Mouse (Mus musculus) right cerebral cortex, postnatal 14 days (tissue): ENCODE data around the gene Fosl1.
"Not testable (repeated sequence)": the region's sequence is repeated elsewhere in the genome, so short reads cannot be mapped to it uniquely, and the experiment has no call there.

Source experiments
- DNase-seq: peaks from one replicate; pipeline ENCODE4 v3.0.0; 2022

Gene Fosl1

GRCm38 (mm10) chr19:5484496-5484895 lies 37.1 kb downstream of the Fosl1 start:
- no peak for DNase-seq

DNA sequence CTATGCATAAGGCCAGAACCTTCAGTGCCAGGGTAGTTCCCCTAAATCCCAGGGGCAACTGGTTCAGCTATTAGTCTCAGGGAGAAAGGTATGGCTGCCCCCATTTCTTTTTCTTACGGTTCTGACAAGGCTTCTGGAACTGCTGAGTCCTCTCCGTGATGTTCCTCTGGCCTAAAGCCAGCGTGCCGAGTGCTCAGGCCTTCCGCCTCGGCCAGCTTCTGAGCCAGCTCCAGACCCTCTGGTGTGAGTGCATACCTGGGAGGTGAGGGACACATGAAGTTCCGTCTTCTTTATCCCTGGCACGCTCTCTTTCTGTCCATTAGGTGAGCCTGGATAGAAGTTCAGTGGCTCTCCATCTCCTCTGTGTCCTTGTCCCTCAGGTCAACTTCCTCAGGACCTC lies 38.0 kb downstream of the Fosl1 start:
- no peak for DNase-seq

DNA sequence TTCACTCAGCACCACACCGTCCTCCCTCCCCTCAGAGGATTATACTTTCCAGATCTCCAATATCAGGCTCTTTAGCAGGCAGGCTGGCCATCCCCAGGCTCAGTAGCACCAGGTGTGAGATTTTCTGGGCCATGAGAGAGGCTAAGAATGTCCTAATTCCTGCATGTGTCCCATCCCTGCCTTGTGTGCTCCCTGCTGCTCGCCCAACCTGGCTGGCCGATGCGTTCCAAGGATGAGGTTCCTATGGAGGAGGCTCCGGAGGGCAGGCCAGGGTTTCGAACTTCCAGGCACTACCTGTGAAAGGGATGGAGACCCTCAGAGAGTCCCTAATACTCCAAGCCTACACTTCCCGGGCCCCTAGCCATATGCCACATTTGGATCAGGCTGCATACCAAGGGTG lies 38.5 kb downstream of the Fosl1 start:
- DNase-seq = no peak

GRCm38 (mm10) chr19:5486286-5486685 lies 38.9 kb downstream of the Fosl1 start:
- DNase-seq = no peak

DNA sequence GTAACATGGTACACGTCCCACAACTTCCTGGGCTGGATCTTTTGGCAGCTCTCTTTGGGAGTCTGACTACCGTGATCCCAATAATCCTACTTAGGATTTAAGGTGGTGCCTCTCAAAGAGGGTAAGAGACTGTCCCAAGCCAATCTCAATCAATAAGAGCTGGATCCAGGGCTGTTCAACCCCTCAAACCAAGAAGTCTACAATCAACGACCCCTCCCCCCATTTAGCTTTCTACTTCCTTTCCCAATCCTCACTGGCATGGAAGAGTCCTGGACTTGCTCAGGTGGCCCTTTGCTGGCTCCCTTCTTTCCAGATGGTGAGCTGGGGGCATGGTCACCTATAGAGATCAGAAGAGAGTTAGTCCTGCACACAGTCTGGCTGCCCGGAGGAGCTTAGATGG lies 39.4 kb downstream of the Fosl1 start:
- peak; percentile 3 for DNase-seq

DNA sequence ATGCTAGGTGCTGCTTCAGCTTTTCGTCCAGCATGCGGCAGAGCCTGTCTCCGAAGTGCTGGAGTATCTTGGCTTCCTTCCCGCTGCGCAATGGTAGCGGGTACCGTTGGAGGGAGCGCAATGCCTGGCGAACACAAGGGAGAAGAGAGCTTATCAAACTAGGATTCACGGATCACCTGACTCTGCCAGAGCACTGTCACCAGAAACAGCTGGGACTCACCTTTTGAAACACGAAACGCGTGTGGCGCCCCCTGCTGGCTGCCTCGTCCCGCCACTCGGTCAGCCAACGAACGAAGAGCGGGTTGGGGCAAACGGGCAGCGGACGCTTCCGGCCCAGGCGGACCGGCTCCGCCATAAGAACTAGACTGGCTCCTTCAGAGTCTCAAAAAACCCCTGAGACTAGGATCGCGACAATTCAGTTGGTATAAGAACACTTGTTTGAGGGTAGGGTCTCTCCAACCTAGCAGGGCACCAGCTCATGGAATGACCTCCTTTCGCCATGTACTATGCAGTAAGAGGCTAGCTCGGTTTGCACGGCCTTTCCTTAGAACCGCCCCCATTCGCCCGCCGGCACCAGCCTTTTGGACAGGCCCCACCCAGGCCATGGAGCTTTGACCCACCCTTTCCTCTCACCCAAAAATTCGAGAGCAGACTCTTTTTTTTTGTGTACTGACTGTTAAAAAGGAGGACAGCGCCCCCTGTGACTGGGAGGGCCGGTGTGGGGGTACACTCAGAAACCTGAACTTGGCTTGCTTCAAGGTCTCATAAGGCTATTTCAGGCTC lies 40.6 kb downstream of the Fosl1 start, which contains the start of gene Mus81:
Mus81 (minus strand) TSS at position 635 of the 783 bp plus-strand sequence.
- DNase-seq = peak; percentile 97

DNA sequence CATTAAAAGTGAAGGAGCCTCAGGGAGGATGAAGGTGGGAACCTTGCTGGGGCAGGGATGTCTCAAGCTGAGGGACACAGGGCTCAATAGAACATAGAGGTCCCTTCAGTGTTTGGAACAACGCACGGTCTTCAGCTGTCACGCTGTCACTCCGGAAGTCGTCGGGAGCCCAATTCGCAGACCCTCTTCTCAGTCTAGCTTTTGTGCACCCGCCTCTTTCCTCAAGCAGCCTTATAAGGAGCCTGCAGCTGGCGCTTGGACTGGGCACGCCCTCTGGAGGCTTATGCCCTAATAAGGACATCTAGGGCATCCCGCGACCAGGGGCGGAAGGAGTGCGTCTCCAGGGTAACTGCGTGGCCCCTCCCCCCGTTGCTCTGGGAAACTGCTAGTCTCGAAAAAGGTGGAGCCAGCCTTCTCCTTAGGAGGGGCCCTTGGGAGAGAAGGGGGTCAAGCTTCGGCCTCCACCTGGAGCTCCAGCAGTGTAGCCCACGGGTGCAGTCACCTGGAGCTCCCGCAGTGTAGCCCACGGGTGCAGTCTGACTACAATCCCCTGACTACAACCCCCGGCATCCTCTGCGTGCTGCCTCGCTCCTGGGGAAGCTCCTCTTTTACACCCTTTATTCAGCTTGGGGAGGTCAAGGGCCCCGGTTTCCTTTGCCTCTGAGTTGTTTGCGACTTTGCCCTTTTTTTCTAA lies 41.7 kb downstream of the Fosl1 start:
- DNase-seq = peak; percentile 98

GRCm38 (mm10) chr19:5489721-5490120 lies 42.4 kb downstream of the Fosl1 start:
- peak; percentile 2 for DNase-seq

DNA sequence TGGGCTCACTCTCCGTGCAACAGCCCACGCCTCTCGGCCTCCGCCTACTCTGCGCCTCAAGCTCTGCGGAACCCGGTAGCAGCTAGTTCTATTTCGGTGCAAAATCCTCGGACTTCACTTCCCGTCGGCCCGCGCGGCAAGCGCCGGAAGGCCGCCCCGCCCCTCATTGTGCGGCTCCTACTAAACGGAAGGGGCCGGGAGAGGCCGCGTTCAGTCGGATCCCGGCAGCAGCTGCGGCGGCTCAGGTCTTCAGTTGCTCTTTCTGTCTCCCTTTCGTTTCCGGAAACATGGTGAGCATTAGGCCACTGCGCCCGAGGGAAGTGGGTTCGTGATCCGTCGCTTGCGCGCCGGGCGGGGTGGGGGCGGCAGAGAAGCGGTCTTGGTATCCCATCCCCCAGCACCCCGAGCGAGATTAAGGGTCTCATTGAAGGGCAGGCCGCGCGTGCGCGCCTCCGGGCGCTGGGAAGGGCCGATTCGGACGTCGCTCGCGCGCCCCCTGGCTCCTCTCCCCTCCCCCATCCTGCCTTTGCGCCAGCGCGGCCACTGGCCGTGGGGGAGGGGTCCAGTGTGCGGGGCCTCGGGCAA lies 43.1 kb downstream of the Fosl1 start, which contains the start of gene Cfl1:
Cfl1 (plus strand) TSS at position 143 of the 585 bp plus-strand sequence.
- peak; percentile 93 for DNase-seq

DNA sequence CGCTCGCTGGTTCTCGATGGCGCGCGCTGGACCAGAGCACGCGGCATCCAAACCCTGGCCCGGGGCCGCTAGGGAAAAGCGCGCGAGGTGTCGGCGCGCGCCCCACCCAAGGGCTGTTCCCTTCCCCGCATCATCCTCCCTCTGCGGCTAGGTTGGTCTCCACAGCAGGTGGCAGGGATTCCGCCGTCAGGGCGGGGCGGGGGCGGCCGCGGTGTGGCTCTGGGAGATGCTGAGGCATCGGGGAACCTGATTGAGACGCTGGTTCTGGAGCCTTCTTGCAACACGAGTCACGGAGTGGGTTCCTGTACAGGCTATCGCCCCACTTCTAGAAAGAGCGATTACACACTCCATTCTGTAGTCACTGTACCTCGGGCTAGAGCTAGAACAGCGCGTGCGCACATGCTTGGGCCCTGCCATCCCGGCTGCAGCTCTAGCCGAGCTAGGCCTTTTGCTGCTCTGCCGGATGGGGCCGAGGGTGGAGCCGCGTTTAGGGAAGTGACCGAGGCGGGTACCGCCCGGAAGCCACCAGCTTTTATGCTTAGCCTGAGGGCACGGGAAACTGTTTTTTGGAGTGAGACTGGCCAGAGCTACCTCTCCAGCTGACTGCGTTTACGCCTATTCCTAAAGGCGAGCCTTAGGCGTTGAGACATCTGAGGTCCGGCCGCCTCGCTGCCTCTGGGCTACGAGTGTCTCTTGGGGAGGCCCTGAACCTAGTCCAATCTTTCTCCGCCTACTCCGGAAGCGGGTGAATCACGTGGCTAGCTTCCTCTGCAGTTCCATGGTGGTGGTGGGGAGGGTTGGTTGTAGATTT lies 43.8 kb downstream of the Fosl1 start:
- DNase-seq = peak; percentile 68

DNA sequence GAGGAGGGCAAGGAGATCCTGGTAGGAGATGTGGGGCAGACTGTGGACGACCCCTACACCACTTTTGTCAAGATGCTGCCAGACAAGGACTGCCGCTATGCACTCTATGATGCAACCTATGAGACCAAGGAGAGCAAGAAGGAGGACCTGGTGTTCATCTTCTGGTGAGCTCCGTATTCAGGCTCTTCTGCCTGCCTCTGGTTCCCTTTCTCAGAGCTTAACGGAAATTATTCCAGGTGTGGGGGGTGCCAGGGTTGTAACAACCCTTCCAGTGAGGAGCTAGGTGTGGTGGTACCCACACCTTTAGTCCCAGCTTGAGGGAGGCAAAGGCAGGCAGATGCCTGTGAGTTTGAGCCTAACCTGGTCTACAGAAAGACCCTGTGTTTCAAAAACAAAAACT lies 45.3 kb downstream of the Fosl1 start:
- DNase-seq = no peak

DNA sequence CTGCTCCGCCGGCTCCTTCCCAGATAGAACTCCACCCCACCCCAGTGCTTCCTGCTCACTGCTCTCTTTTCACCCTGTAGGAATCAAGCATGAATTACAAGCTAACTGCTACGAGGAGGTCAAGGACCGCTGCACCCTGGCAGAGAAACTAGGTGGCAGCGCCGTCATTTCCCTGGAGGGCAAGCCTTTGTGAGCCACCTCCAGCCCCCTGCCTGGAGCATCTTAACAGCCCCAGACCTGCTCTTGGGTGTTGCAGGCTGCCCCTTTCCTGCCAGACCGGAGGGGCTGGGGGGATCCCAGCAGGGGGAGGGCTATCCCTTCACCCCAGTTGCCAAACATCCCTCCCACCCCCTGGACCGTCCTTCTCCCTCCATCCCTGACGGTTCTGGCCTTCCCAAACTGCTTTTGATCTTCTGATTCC lies 46.0 kb downstream of the Fosl1 start:
- not testable (repeated sequence) for DNase-seq

GRCm38 (mm10) chr19:5494314-5494713 lies 47.0 kb downstream of the Fosl1 start:
- DNase-seq = no peak

DNA sequence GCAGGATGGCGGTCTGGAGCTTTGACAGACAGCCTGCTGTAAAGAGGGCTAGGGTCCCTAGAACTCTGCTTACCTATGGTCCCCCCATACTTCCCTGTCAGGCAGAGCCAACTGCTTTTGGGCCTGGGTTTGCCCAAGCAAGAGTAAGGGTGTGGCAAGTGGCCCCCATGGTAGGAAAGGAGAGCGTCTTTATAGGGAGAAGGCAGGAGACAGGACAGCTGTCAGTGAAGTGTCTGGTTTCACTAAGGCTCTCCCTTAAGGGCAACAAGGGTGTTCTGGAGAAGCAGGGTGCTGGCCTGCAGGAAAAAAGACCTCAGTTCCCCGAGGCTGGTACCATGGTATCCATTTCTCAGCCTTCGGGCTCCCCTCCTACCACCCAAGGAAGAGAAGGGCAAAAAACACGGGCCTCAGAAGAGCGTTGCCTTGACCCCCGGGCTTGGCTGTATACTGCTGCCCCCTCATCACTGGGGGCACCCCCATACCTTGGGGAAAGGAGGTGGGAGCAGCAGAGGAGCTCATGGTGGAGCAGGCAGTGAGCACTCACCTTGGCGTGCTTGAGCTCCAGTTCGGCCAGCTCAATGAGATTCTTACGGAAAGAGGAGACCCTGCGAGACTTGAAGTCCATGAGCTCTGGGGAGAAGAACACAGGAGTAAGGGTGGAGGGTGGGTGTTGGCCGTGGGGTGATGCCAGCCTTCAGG lies 48.2 kb downstream of the Fosl1 start:
- no peak for DNase-seq

DNA sequence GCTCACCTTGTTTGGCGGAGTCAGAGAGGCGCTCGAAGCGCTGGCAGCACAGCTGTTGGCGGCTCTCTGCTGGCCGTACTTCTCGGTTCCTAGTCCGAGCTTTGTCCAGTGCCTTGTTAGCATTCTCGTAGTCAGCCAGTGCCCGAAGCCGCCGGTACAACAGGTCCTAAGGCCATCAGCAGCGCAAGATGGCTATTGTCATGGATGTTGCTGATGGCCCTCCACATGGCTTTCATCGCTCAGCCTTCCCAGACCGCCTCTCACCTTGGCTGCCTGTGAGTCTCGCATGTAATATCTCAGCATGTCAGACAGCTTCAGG lies 48.7 kb downstream of the Fosl1 start:
- no peak for DNase-seq

DNA sequence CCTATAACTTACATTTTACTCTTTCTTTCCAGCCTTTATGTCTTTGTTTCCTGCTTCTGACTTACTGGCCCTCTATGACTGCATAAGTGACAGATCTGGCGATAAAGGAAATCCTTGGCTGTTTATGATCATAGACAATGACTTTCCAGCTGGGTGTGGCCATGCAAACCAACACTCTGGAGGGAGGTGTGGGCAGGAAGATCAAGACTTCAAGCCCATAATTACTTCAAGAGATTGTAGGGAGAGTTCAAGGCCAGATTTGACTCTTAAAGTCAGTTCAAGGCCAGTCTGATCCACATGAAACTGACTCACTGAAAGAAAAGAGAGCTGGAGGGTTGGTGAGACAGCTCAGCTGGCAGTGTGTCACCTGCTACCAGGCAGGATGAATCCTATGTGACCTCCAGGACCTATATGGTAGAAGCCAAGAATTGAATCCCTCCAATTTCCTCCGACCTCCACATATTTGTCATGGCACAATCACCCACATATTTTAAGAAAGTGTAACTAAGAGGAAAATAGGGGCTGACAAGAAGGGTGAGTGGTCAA lies 53.1 kb downstream of the Fosl1 start:
- no peak for DNase-seq

- DNase-seq = no peak
Observed at GRCm38 (mm10) chr19:5503687-5504086, 56.3 kb downstream of the Fosl1 start, which contains the start of gene 1700020D05Rik. Gene 1700020D05Rik (minus strand): TSS chr19:5503787.
